Mouse (Mus musculus) neural tube, embryonic 14.5 days (tissue): Measurements from ENCODE around the gene Tmub2. TPM values are rescaled to one million over a fixed set of nuclear protein-coding genes. Genes with fewer than 3 reads are reported as not detected.
A peak's percentile ranks its signal among the peaks of the same experiment; 100 is the strongest.

Source experiments
- ATAC-seq: fragments of 200-750 bp; cut with Nextera tagmentation; 2 replicates; pipeline ENCODE4 v1.8.0; 2017; ENCODE audit warnings: low read depth, mild to moderate bottlenecking, moderate TSS enrichment, moderate library complexity
- H3K27ac ChIP-seq: fragments of 300-500 bp; sonication (generic); 2 replicates; pipeline ENCODE4 v1.5.1; 2014; ENCODE audit warnings: low read depth, mild to moderate bottlenecking, control low read depth, low read length, moderate library complexity, mixed read lengths
- H3K27me3 ChIP-seq: fragments of 300-500 bp; sonication (generic); 2 replicates; pipeline ENCODE4 v1.6.1; 2014; ENCODE audit warnings: low read length; ENCODE audit not compliant: control insufficient read depth, insufficient read depth
- H3K36me3 ChIP-seq: fragments of 300-500 bp; sonication (generic); 2 replicates; pipeline ENCODE4 v1.6.1; 2014; ENCODE audit warnings: low read length, mixed read lengths; ENCODE audit not compliant: control insufficient read depth, insufficient read depth
- H3K4me1 ChIP-seq: fragments of 300-500 bp; sonication (generic); 2 replicates; pipeline ENCODE4 v1.6.1; 2014; ENCODE audit warnings: low read length; ENCODE audit not compliant: control insufficient read depth, insufficient read depth
- H3K4me2 ChIP-seq: fragments of 300-500 bp; sonication (generic); 2 replicates; pipeline ENCODE4 v1.6.1; 2014; ENCODE audit warnings: mild to moderate bottlenecking, low read depth, low read length, control low read depth
- H3K4me3 ChIP-seq: fragments of 300-500 bp; sonication (generic); 2 replicates; pipeline ENCODE4 v1.5.1; 2014; ENCODE audit warnings: low read depth, low read length, control low read depth, mixed read lengths
- H3K9ac ChIP-seq: fragments of 300-500 bp; sonication (generic); replicated peaks from 2 replicates; pipeline ENCODE4 v1.6.1; 2014; ENCODE audit warnings: low read depth, mild to moderate bottlenecking, control low read depth, low read length, mixed read lengths
- H3K9me3 ChIP-seq: fragments of 300-500 bp; sonication (generic); 2 replicates; pipeline ENCODE4 v1.6.1; 2016; ENCODE audit warnings: low read length; ENCODE audit not compliant: control insufficient read depth
- WGBS: fragments of 180-500 bp; shearing (Covaris S2); extraction: QIAGEN DNeasy Blood & Tissue Kit; methylation state at CpG from one replicate; pipeline ENCODE4 v1.1.7; 2014; 5-methylcytosine and 5-hydroxymethylcytosine counted together
- polyA plus RNA-seq: library from polyadenylated mRNA; unstranded; fragments of >200 nt; fragmentation: Nextera tagmentation; extraction: Ambion mirVana; gene quantifications from 2 replicates; pipeline ENCODE4 v1.2.1, GENCODE M21; 2014

The Tmub2 gene
- polyA plus RNA-seq, 1 experiment from 2014 or later = 88.6 TPM

DNA sequence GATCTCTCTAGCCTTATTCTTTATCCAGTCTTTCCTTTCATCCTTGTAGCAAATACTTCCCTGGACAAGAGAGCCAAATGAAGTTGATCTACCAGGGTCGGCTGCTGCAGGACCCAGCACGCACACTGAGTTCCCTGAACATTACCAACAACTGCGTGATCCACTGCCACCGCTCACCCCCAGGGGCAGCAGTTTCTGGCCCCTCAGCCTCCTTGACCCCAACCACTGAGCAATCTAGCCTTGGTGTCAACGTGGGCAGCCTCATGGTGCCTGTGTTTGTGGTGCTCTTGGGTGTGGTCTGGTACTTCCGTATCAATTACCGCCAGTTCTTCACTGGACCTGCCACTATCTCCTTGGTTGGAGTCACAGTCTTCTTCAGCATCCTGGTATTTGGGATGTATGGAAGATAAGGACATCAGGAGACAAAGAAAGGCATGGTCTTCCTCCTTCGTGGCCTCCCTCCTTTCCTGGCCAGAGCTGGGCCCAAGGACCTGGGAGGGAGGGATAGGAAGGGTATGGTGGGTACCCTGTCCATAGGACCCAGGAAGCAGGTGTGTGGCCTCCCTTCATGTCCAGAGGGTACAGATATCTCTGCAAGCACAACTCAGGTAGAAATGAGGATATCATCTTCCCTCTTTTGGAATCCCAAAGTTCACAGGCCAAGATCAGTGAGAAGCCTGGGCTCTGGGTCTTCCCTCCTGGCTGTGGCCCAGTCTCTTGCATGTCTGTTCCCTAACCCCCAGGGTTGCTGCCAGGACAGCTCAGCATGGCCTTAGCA, 3.5 kb downstream of the Tmub2 start:
- Histone ChIP-seq H3K27me3 (no peaks in the 10 kb centered on the region), H3K4me1 (peaks cover 11% of the 10 kb centered on the region), H3K9me3 (no peaks in the 10 kb centered on the region), H3K4me3 (no peak overlapping the region), H3K4me2 (no peak overlapping the region), H3K36me3 (peaks cover 39% of the 10 kb centered on the region), H3K9ac (no peak overlapping the region), H3K27ac (no peak overlapping the region)
- WGBS = 90% methylated on average over 8 of the region's 8 CpGs
- no peak for ATAC-seq

GRCm38 (mm10) chr11:102288913-102289312, 4.2 kb downstream of the Tmub2 start:
- 79% methylated on average over 2 of the region's 2 CpGs for WGBS
- Histone ChIP-seq H3K27ac (no peak overlapping the region; the same call in 1 of the 2 replicates), H3K27me3 (no peaks in the 10 kb centered on the region), H3K9ac (no peak overlapping the region), H3K4me3 (no peak overlapping the region), H3K9me3 (no peaks in the 10 kb centered on the region), H3K4me2 (no peak overlapping the region), H3K4me1 (peaks cover 11% of the 10 kb centered on the region), H3K36me3 (peaks cover 45% of the 10 kb centered on the region)
- ATAC-seq = no peak

- Histone ChIP-seq H3K9me3 (no peaks in the 10 kb centered on the region), H3K36me3 (peaks cover 46% of the 10 kb centered on the region), H3K4me3 (no peak overlapping the region), H3K27me3 (no peaks in the 10 kb centered on the region), H3K4me2 (no peak overlapping the region), H3K9ac (no peak overlapping the region), H3K27ac (no peak overlapping the region), H3K4me1 (peaks cover 13% of the 10 kb centered on the region)
- 60% methylated on average over 6 of the region's 6 CpGs for WGBS
- no peak for ATAC-seq
Measured at GRCm38 (mm10) chr11:102289511-102290100, 4.9 kb downstream of the Tmub2 start.

- Histone ChIP-seq H3K4me3 (no peak overlapping the region), H3K4me1 (peaks cover 18% of the 10 kb centered on the region), H3K9ac (no peak overlapping the region), H3K27me3 (no peaks in the 10 kb centered on the region), H3K27ac (no peak overlapping the region), H3K36me3 (peaks cover 46% of the 10 kb centered on the region), H3K4me2 (no peak overlapping the region), H3K9me3 (no peaks in the 10 kb centered on the region)
- no peak for ATAC-seq
- 87% methylated on average over 4 of the region's 4 CpGs for WGBS
Measured at GRCm38 (mm10) chr11:102290141-102290540, 5.4 kb downstream of the Tmub2 start.

- Histone ChIP-seq H3K9ac (no peak overlapping the region), H3K36me3 (peaks cover 46% of the 10 kb centered on the region), H3K4me2 (no peak overlapping the region), H3K4me1 (peaks cover 12% of the 10 kb centered on the region), H3K27ac (no peak overlapping the region), H3K27me3 (no peaks in the 10 kb centered on the region), H3K9me3 (no peaks in the 10 kb centered on the region), H3K4me3 (no peak overlapping the region)
- WGBS = 85% methylated on average over 11 of the region's 11 CpGs
- no peak for ATAC-seq
Measured at GRCm38 (mm10) chr11:102291051-102291535, 6.4 kb downstream of the Tmub2 start.

DNA sequence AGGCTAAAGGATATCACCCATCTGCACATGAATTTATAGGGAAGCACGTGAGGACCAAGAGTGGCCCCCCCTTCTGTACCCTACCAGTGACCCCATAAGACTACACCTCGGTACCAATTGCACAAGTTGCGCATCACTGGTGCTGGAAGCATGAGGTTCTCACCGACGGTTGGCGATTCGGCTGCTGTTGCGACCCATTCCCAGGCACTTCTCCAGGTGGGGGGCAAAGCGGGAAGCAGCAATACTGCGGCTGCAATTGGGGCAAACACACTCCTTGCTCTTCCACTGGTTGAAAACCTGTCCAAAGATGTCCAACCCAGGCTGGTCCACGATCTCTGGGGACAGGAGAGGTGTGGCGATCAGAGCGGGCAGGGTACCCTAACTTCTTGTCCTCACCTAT, 9.2 kb downstream of the Tmub2 start:
- WGBS = 95% methylated on average over 13 of the region's 13 CpGs
- Histone ChIP-seq H3K9me3 (no peaks in the 10 kb centered on the region), H3K27me3 (no peaks in the 10 kb centered on the region), H3K4me3 (no peak overlapping the region), H3K27ac (no peak overlapping the region), H3K9ac (no peak overlapping the region), H3K4me2 (no peak overlapping the region), H3K36me3 (peaks cover 34% of the 10 kb centered on the region), H3K4me1 (peaks cover 9% of the 10 kb centered on the region)
- no peak for ATAC-seq

DNA sequence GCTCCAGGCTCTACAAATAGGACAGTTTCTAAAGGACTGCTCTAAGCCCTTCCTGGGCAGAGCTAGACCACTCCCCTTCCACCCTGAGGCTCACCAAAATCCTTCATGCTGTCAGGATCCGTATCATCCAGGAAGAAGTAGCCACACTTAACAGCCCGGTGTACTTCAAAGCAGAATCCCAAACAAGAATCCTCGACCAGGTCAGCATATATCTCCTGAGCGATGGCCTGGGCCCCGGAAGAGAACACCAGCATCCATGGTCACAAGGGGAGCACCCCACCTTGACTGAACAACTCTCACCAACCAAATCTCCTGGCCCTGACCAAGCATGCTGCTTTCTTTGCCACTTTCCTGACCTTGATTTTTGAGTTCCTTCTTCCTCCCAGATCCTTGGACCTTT, 9.7 kb downstream of the Tmub2 start:
- WGBS = 81% methylated on average over 5 of the region's 5 CpGs
- Histone ChIP-seq H3K27me3 (no peaks in the 10 kb centered on the region), H3K27ac (no peak overlapping the region), H3K4me3 (peak overlapping the region; percentile 90), H3K9me3 (no peaks in the 10 kb centered on the region), H3K9ac (no peak overlapping the region), H3K4me2 (peak overlapping the region; percentile 84), H3K36me3 (peaks cover 34% of the 10 kb centered on the region), H3K4me1 (peaks cover 9% of the 10 kb centered on the region)
- no peak for ATAC-seq

GRCm38 (mm10) chr11:102294887-102295597, 10.3 kb downstream of the Tmub2 start:
- no peaks in the 10 kb centered on the region for H3K9me3 ChIP-seq
- peak overlapping the region; percentile 90 for H3K4me3 ChIP-seq
- peak overlapping the region; percentile 99 for H3K27ac ChIP-seq
- H3K4me1 ChIP-seq = peaks cover 9% of the 10 kb centered on the region
- peak overlapping the region; percentile 93 for H3K9ac ChIP-seq
- no peak for ATAC-seq
- H3K4me2 ChIP-seq = peak overlapping the region; percentile 84
- 64% methylated on average over 12 of the region's 12 CpGs for WGBS
- peaks cover 34% of the 10 kb centered on the region for H3K36me3 ChIP-seq
- no peaks in the 10 kb centered on the region for H3K27me3 ChIP-seq
